Mouse (Mus musculus) myocyte (in vitro differentiated cells): Measurements from ENCODE around the gene Chrm4.

ENCODE experiments used
- CEBPB ChIP-seq: IDR thresholded peaks from 2 replicates; pipeline ENCODE4 v1.6.1; 2011; ENCODE audit warnings: mild to moderate bottlenecking, moderate library complexity; ENCODE audit not compliant: poor library complexity, insufficient read depth, severe bottlenecking
- E2F4 ChIP-seq: IDR thresholded peaks from one replicate; pipeline ENCODE4 v1.6.1; 2011; ENCODE audit warnings: mild to moderate bottlenecking, control low read depth, moderate library complexity; ENCODE audit not compliant: insufficient read depth
- MAX ChIP-seq: IDR thresholded peaks from one replicate; pipeline ENCODE4 v1.6.1; 2011; ENCODE audit warnings: low read depth, mild to moderate bottlenecking, control low read depth
- MYOG ChIP-seq, 3 experiments: IDR thresholded peaks; one replicate each; pipeline ENCODE4 v1.6.1; 2011; ENCODE audit warnings: control low read depth in 2 of 3, low read depth in 2 of 3, mild to moderate bottlenecking in 2 of 3; ENCODE audit not compliant: insufficient read length in 2 of 3, control insufficient read depth in 1 of 3, insufficient read depth in 1 of 3
- POLR2A ChIP-seq: IDR thresholded peaks from one replicate; pipeline ENCODE4 v1.6.1; 2011; ENCODE audit warnings: low read depth, mild to moderate bottlenecking, control low read depth, moderate library complexity; ENCODE audit not compliant: insufficient read length
- POLR2AphosphoS2 ChIP-seq: IDR thresholded peaks from one replicate; pipeline ENCODE4 v1.6.1; 2011; ENCODE audit warnings: low read depth, control low read depth; ENCODE audit not compliant: insufficient read length
- SRF ChIP-seq: IDR thresholded peaks from one replicate; pipeline ENCODE4 v1.6.1; 2011; ENCODE audit warnings: low read depth; ENCODE audit not compliant: control insufficient read depth, insufficient read length
- TCF12 ChIP-seq: IDR thresholded peaks from one replicate; pipeline ENCODE4 v1.6.1; 2011; ENCODE audit warnings: mild to moderate bottlenecking, control low read depth; ENCODE audit not compliant: poor library complexity, insufficient read depth, severe bottlenecking
- USF1 ChIP-seq: IDR thresholded peaks from one replicate; pipeline ENCODE4 v1.6.1; 2011; ENCODE audit warnings: low read depth, mild to moderate bottlenecking, control low read depth, moderate library complexity

GRCm38 (mm10) chr2:91957096-91957495 lies 30.0 kb downstream of the Chrm4 start:
- TF ChIP-seq USF1 (no peak), POLR2A (no peak), MYOG (IDR thresholded peaks at IDR 0.05; ENCODE audit: control insufficient read depth in 1 of 3, insufficient read depth in 1 of 3, insufficient read length in 2 of 3, low read depth in 2 of 3) (peak in 1 of 3 experiments; percentile 58), E2F4 (no peak), POLR2AphosphoS2 (no peak), TCF12 (no peak), SRF (no peak), CEBPB (no peak), MAX (no peak)
